Mouse (Mus musculus) urinary bladder, postnatal 25 days (tissue): Measurements from ENCODE around the gene Trim58.

ENCODE experiments used
- DNase-seq: peaks from one replicate; pipeline ENCODE4 v3.0.0; 2022; ENCODE audit warnings: low spot score

Gene Trim58

DNA sequence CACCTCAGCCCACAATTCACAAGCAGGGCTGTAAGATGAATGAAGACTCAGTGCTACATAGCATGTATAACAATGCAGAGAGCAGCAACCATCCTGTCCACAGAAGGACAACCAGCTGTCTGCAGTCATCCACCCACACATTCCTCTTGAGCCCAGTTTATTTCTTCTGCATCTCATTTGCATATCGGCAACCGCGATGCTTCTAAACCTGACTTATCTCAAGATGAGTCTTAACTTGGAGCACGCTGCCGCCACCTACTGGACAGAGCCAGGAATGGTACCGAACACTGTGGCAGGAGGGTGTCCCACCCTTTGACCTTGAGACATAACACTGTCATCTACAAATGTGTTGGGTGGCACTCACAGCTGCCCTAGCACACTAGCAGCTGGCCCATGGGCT, 3.1 kb downstream of the Trim58 start:
- DNase-seq = peak; percentile 17

GRCm38 (mm10) chr11:58655151-58655550, 14.9 kb downstream of the Trim58 start:
- no peak for DNase-seq

DNA sequence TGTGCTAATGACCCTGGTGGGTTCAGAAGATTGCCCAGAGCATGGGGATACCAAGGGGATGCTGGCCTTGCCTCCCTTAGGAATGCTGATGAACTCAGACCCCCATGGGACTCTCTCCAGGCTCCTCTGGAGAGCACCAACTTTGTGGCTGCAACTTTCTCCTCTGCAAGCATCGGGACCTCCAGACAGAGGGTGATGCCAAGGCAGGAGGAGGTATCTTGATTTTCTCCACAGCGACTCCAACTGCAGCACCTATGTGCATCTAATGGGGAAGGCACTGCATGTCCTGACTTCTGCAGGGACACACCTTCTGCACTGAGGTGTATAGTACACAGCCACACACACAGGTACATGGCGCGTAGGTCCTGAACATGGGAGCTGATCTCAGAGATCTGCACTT, 18.3 kb downstream of the Trim58 start, which contains the start of gene Olfr322:
Gene Olfr322 (plus strand): TSS at position 187 of the 400 bp plus-strand sequence.
- DNase-seq = no peak

DNA sequence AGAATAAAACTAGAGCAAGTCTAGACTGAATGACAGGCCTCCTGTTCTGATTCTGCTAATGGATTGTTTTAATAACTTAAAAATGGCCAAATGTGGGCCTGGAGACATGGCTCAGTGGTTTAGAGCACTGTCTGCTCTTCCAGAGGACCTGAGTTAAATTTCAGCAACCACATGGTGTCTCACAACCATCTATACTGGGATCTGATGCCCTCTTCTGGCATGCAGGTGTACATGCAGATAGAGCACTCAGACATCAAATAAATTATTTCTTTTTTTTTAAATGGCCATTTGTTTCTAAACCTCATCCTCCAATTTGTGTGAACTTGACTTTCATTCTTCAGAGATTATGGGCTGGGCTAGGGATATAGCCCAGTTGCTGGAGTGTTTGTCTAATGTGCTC, 29.0 kb downstream of the Trim58 start:
- no peak for DNase-seq

DNA sequence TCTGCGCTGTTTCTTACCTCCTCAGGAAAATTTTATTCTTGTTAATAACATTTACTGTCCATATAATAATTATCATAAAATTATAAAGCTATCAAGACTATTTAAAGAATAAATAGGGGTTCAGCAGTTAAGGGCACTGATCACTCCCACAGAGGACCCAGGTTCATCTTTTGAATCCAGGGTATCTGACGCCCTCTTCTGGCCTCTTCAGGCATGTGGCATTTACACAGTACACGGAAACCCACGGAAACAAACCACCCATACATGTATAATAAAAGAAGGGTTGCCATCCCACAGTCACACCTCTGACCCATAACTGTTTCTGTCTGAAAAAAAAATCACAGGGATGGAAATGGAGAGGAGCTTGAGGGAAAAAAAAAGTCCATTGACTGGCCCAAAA, 31.6 kb downstream of the Trim58 start:
- no peak for DNase-seq

GRCm38 (mm10) chr11:58680799-58681198, 40.5 kb downstream of the Trim58 start, which contains the start of gene Olfr320:
Olfr320 (plus strand) TSS chr11:58681099.
- no peak for DNase-seq

GRCm38 (mm10) chr11:58698862-58699261, 58.6 kb downstream of the Trim58 start, which contains the start of gene Olfr319:
Olfr319 (plus strand) TSS chr11:58699162.
- no peak for DNase-seq
